Mouse (Mus musculus) 416B (cell line): ENCODE data around the gene Mark3.

Experiments used
- DNase-seq: peaks from one replicate; pipeline ENCODE4 v3.0.0; 2011; ENCODE audit warnings: low read depth

Mark3 gene

DNA sequence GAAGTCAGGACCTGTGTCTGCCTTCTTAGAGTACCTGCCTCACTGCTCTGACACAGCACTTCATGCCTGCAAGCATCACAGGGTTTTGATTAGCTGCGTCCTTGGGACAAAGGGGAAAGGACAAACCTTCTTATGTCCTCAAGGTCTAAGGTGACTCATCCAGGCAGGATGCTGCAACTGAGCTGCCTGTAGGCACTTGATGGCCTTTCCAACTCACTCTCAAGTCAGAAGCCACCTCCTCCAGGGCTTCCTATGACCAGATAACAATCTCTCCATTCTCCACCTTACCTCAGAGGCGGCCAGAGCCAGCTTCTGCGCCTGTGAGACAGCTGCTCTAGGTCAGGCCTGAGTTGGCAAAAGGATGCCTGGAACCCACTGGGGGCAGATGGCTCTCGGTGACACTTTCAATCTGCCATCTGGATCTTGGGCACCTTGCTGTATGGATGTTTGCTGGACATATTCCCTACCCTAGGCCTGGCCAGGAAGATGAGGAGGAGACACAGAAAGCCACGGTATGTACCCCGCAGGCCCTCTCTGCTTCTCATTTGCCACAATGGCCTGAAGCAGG is 124.1 kb downstream of the Mark3 start:
- DNase-seq = no peak

DNA sequence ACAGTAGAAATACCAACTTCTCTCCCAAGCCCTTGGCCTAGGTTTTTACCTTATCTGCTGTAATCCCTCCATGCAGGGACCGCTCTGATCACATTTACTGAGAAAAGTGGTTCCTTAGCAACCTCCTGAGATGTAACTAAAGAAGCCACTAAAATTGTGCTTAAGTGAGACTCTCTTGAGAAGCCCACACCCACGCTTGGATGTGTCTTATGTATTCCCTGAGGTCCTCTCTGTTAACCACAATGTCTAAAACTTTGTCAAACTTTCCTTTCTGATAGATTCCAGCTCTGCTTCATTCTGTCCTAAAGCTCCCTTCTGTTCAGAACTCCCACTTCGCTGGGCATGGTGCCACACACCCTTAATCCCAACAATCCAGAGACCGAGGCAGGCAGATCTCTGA is 125.2 kb downstream of the Mark3 start:
- no peak for DNase-seq

DNA sequence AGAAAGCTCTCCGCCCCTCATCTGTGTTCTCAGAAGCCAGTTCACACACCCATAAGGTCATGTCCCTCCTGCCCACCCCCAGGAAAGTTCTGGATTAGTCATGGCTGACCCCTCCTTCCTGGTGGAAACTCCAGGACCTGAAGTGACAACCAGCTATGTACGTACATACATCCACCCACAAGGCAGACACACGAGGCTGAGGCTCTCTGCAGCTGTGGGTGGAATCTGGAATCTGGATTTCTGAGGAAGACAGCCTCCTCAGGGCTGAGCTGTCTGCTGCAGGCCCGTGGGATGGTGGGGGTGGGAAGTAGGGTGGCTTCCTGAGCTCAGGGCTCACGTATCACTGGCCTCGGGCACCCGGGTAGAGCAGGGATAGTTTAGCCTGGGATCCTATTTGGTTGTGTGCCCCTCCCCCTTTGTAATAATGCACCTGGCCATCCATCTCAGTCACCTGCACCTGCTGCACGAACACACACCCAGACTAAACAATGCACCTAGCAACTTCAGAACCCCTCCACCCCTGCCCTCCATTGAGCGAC is 126.7 kb downstream of the Mark3 start:
- DNase-seq = no peak

DNA sequence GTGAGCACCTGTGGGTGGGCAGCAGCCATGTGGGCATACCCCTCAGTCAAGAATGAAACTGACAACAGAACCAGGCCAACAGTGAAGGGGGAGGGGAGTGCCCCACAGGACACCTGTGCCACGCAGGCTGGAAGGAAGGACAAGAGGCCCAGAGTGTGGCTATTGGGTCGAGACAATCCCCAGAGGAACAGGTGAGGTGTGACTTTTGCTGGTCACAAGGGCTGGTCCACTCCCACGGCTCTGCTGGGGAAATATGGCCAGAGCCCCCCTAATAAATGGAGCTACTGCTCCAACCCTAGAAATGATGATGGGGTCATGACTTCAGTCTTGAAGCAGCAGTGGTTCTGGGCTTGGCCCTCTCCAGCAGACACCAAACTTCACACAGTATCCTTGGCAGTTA is 129.0 kb downstream of the Mark3 start:
- DNase-seq = no peak

DNA sequence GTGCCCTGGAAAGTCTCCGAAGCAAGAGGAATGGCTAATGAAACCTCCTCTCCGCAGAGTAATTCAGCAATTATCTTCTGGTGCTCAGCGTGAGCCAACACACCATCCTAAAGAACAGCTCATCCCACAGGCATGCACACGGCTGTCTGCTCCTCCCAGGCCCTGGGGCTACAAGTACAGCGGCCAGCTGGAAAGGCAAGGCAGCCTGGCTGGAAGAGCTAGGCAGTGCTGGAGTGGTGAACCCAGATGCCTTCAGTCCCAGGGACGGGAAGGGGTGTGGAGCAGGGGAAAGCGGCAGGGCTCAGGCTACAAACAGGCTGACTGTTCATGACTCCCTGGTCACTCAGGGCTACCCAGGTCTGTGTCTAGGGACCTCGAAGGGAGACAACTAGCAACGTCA is 130.3 kb downstream of the Mark3 start:
- DNase-seq = no peak

DNA sequence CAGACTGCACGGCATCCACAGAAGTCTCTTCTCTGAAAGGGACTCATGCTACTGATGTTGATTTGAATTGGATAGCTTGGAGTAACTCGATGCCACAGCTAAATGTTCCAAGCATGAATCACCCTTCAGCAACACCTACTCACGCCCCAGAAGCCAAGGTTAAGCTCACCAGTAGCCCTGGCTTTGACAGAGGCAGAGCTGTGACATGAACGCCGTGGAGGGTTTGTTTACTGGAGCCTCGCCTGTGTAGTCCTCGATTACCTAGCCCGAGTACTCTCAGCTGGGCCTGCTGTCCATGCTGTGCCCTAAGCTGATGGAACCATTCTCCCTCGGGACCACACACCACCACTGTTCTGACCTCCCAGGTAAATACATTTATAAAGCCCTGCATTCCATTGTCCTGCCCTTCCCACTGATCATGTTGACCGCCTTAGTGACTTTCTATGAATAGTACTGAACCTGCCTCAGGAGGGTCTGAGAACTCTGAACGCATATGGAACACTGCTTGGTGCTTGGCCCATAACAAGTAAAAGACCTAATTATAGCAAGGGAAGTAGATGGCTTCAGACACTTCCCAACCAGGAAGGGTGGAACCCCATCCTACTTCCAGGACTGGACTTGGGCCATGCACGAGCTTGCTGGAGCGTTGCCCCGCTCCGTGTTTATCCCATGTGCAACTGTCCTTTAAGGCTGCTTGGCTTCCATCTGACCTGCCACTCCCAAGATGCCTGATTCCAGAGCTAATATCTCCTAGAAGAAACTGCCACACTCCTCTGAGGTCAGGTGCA is 131.1 kb downstream of the Mark3 start:
- no peak for DNase-seq
